Mouse (Mus musculus) spleen, embryonic (tissue): ENCODE results near the gene Mrps36.

Source experiments
- CTCF ChIA-PET: fragments of 350-600 bp; sonication (Branson Sonifier 250); formaldehyde crosslinking; loops from one replicate; lab custom pipeline; 2022; lab: Charles Lee

The Mrps36 gene

DNA sequence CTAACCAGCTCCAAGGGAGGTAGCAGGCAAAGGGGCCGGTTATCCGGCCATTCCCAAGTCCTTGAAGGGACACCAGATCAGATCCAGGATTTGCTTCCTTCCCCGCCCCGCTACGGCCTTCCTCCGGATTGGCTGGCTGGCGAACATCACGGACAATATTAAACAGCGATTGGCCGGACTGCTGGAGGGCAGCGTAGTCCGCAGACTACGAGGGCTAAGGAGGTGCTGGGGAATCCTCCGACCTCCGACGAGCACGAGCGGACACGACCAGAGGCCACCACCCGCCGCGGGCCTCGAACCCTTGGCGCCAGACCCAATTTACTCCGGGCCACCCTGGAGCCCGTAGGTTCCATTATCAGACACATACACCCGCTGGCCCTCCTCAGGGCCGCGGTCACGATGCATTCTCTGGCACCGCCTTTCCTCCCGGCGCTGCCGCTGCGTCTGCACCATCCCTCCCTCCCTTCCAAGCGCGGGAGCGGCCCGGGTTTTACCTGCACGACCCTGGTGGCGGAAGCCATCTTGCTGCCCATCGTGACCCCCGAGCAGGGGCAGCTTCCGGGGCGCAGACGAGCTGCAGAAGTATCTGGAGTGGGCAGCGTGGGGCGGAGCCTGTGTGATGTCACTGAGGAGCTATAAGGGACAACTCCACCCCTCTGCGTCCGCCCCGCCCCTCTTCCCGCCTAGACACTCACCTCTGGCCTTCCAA, at the start of gene Mrps36:
Gene Mrps36, minus strand, starts transcription at position 624 of the 709 bp plus-strand sequence.
- CTCF ChIA-PET = no interaction called here

DNA sequence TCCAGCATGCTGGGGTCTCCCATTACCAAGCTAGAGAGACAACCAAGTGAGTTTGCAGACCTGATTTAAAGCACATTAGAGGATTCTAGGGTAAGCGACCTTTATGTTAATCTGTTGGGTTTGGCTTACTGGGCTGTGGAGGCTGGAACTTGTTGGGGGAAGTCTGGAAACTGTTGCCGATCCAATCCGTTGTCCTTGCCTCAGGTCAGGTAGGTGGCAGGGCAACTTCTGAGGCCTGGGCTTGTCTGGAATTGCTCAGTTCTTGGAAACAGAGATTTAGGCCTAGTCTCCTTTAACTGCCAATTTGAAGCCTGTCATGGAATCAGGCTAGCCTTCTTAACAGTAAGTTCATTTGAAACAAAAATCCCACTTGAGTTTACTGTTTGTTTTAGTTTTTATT, 44.6 kb upstream of the Mrps36 start:
- CTCF ChIA-PET = interaction anchor here (0.7 kb wide), 1 partner anchor 359 kb away, joined by 4 read pairs; no protein-coding TSS in a partner anchor

- CTCF ChIA-PET = interaction anchor here (0.6 kb wide), 1 partner anchor 119 kb away, joined by 7 read pairs; no protein-coding TSS in a partner anchor
These were observed 43.6 kb upstream of the Mrps36 start for GRCm38 (mm10) chr13:100788057-100788456.

GRCm38 (mm10) chr13:100787316-100788010, 43.0 kb upstream of the Mrps36 start:
- CTCF ChIA-PET = interaction anchor here (0.6 kb wide), 2 partner anchors 118 to 1430 kb away, joined by 6 to 7 read pairs; no protein-coding TSS in a partner anchor

DNA sequence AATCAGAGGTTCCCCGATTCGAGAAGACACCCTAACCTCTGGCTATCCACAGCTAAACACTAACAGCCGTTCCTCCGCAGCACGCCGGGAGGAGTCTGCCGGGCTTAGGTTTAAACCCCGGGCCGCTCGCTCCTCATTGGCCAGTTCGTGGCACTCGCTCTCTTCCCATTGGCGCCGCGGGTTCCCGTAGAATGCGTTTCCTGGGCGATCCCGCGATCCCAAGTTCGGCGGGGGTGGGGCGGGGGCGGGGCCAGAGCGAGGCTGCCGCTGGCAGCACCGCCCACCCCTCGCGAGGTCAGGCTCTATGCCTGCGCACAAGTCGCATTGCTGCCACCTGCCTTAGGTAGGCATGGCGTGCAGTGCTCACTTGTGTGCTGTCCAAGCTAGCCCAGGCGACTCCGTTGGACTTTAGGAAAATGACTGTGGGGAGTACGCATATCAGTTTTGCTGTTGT, 42.0 kb upstream of the Mrps36 start, which contains the start of gene Ccnb1:
Gene Ccnb1, minus strand, starts transcription at position 157 of the 454 bp plus-strand sequence.
- CTCF ChIA-PET = interaction anchor here (0.6 kb wide), 1 partner anchor 46 kb away, joined by 3 read pairs; no protein-coding TSS in a partner anchor

- CTCF ChIA-PET = interaction anchor here (0.6 to 0.7 kb wide), 2 partner anchors 46 to 157 kb away, joined by 3 to 4 read pairs; no protein-coding TSS in a partner anchor
These were observed 41.5 kb upstream of the Mrps36 start for GRCm38 (mm10) chr13:100785806-100786413.

GRCm38 (mm10) chr13:100777491-100777890, 33.0 kb upstream of the Mrps36 start:
- CTCF ChIA-PET = no interaction called here

DNA sequence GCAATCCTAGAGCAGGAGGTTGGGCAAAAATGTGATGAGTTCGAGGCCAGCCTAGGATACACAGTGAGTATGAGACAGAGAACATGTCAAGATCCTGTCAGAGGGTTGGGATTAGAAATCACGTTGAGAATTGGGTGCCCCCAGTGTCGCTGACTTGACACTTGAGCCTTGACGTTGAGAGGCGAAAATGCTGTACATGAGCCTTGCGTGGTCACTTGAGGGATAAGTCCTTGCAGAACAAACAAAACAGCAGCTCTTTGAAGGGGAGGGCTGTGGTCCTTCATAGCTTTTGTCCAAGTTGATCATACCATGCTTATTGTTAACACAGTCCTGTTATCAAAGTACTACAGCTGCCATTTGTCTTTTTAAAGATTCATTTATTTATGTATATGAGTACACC, 32.3 kb upstream of the Mrps36 start:
- CTCF ChIA-PET = no interaction called here

- CTCF ChIA-PET = no interaction called here
These were observed 31.6 kb upstream of the Mrps36 start for GRCm38 (mm10) chr13:100776056-100776419.

- CTCF ChIA-PET = no interaction called here
These were observed 31.0 kb upstream of the Mrps36 start, which contains the start of gene Cenph for GRCm38 (mm10) chr13:100775252-100776055. Gene Cenph (minus strand): TSS chr13:100775899.

DNA sequence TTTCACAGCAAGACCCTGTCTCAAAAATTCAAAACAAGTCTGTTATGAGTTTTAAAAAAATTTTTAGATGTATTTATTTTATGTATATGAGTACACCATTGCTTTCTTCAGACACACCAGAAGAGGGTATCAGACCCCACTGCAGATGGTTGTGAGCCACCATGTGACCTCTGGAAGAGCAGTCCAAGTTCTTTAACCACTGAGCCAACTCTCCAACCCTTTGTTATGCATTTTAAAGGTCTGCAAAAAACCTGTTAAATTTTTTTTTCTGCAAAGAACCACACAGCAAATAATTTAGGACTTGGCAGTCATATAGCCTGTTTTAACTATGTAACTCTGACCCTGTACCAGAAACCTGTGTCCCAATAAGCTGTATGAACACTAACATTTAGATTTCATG, 30.2 kb upstream of the Mrps36 start:
- CTCF ChIA-PET = no interaction called here

DNA sequence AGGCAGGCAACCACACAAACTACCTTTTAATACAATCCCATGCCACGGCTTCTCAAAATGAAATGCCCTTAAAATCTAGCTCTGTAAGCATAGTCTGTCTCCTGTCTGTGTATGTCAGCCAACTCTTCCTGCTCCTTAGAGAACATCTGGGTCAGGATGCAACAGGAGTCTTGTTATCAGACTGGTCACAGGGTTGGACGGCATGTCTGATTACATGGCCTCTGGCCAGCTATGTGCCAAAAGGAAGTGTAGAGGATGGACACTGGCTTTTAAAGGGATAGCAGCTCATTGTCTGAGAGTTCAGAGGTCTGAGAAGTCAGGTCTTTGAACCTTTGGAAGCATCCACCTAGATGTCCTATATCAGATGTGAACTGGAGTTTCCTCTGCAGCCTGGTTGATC, 10.9 kb upstream of the Mrps36 start:
- CTCF ChIA-PET = interaction anchor here (0.6 kb wide), 1 partner anchor 8 kb away, joined by 3 read pairs; no protein-coding TSS in a partner anchor

- CTCF ChIA-PET = no interaction called here
These were observed 9.7 kb upstream of the Mrps36 start for GRCm38 (mm10) chr13:100754186-100754585.

DNA sequence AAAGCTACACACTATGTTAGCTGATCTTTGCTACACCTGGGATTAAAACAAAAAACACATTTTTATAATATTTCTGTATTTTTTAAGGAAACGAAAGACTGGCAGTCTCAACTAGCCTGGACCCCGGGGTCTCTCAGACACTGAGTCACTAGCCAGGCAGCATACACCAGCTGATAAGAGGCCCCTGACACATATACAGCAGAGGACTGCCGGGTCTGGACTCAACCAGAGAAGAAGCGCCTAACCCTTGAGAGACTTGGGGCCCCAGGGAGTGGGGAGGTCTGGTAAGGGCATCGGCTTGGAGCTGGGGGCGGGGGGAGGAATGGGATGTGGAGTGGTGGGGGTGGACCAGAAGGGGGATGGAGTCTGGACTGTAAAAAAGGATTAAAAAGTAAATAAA, 8.6 kb upstream of the Mrps36 start:
- CTCF ChIA-PET = no interaction called here

DNA sequence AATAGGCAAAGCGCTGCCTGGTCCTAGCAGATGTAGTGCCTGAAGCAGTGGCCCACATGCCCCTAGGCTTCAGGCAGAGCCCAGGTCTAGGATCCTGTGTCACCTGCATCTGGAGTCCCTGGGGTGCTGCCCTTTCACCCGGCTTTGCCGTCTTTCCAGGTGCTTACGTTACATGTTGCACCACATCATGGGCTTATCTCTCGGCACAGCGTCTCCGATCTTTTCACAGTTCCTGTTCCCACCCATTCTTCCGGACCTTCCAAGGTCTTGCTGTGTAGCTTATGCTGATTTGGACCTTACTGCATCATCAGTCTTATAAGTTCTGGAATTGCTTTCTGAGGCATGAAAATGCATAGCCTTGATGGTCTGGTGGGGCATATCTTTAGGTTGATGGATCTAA, 8.1 kb upstream of the Mrps36 start:
- CTCF ChIA-PET = no interaction called here

DNA sequence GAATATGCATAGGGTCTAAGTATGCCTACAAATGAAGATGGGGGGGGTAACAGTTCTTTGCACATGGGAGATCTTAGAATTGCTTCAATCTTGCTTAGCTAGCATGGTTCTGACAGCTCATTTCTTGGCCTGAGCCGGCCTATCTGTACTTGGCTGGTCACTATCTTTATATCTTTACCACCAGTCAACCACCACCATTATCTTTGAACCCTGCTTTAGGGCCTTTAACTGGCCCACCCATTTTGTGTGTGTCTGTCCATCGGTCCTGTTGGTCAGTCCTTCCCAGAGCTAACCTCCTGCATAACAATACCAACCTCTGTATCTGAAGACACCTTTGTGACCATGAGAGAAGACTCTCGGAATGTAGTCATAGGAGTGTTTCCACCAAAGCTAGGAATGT, 6.9 kb upstream of the Mrps36 start:
- CTCF ChIA-PET = no interaction called here

DNA sequence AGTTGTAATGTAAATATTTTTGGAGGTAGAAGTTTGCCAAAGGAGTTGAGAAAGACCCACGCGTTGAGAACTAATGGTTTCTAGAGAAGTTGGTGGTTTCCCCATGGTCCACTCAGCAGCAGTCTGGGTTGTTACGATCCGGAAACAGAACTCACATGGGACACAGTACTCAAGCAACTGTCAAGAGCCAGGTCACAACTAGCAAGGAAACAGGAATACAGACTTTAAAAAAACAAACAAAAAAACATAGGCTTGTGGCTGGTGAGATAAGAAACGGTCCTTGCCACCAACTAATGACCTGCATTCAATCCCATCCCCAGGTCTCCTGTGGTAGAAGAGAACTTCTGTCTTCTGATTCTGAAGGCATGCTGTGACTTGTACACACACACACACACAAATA, 6.3 kb upstream of the Mrps36 start:
- CTCF ChIA-PET = no interaction called here

GRCm38 (mm10) chr13:100748638-100749037, 4.2 kb upstream of the Mrps36 start:
- CTCF ChIA-PET = no interaction called here

GRCm38 (mm10) chr13:100746090-100746489, 1.6 kb upstream of the Mrps36 start:
- CTCF ChIA-PET = no interaction called here

DNA sequence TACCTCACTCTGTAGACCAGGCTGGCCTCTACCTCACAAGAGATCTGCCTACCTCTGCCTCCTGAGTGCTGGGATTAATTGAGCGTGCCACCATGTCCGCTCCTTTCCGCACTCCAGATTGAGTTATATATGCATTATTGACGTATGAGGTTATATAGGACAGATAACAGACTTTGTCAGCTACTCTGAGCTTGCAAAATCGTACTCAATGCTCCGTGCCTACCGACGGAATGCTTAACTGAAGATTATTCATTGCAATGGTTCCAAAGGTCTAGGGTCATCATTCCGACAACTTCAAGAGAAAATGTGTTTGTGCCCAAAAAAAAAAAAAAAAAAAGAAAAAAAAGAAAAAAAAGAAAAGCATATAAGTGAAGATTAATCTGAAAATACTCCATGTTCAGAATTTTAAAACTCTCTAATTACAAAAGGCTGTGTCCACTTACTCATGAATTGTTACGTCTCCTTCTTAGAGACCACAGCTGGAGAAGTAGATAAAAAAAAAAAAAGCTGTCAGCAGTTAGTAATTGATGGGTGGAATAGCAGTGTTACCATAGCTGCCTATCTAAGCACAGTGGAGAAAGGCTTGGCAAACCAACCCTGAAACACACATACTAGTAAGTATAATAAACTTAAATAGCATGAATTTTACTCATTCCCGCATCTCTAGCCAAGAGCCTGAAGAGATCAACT, 968 bp downstream of the Mrps36 start:
- CTCF ChIA-PET = interaction anchor here (0.6 to 0.8 kb wide), 2 partner anchors 19 to 1650 kb away, joined by 3 to 4 read pairs; no protein-coding TSS in a partner anchor
